Mouse (Mus musculus) hindbrain, embryonic 13.5 days (tissue): ENCODE results near the gene Pla2g7. TPM values are rescaled to one million over a fixed set of nuclear protein-coding genes. Genes with fewer than 3 reads are reported as not detected.
A peak's percentile ranks its signal among the peaks of the same experiment; 100 is the strongest.

ENCODE experiments used
- ATAC-seq: fragments of 200-750 bp; cut with Nextera tagmentation; 2 replicates; pipeline ENCODE4 v1.8.0; 2017; ENCODE audit warnings: moderate TSS enrichment; ENCODE audit not compliant: low FRiP score
- H3K27ac ChIP-seq: fragments of 300-500 bp; sonication (generic); 2 replicates; pipeline ENCODE4 v1.5.1; 2015; ENCODE audit warnings: inconsistent platforms, mild to moderate bottlenecking, moderate library complexity
- H3K27me3 ChIP-seq: fragments of 300-500 bp; sonication (generic); 2 replicates; pipeline ENCODE4 v1.6.1; 2015; ENCODE audit warnings: mild to moderate bottlenecking, inconsistent platforms
- H3K36me3 ChIP-seq: fragments of 300-500 bp; sonication (generic); 2 replicates; pipeline ENCODE4 v1.6.1; 2015; ENCODE audit warnings: mild to moderate bottlenecking, inconsistent platforms
- H3K4me1 ChIP-seq: fragments of 300-500 bp; sonication (generic); replicated peaks from 2 replicates; pipeline ENCODE4 v1.6.1; 2015; ENCODE audit warnings: inconsistent platforms
- H3K4me2 ChIP-seq: fragments of 300-500 bp; sonication (generic); 2 replicates; pipeline ENCODE4 v1.6.1; 2015; ENCODE audit warnings: inconsistent platforms, mild to moderate bottlenecking, moderate library complexity
- H3K4me3 ChIP-seq: fragments of 300-500 bp; sonication (generic); 2 replicates; pipeline ENCODE4 v1.5.1; 2015; ENCODE audit warnings: mild to moderate bottlenecking, inconsistent platforms
- H3K9ac ChIP-seq: fragments of 300-500 bp; sonication (generic); 2 replicates; pipeline ENCODE4 v1.6.1; 2015; ENCODE audit warnings: mild to moderate bottlenecking, inconsistent platforms
- H3K9me3 ChIP-seq: fragments of 300-500 bp; sonication (generic); 2 replicates; pipeline ENCODE4 v1.6.1; 2016; ENCODE audit warnings: inconsistent platforms
- WGBS: fragments of 180-500 bp; shearing (Covaris S2); methylation state at CpG from one replicate; pipeline ENCODE4 v1.1.7; 2015; 5-methylcytosine and 5-hydroxymethylcytosine counted together
- polyA plus RNA-seq: library from polyadenylated mRNA; unstranded; fragments of >200 nt; fragmentation: Nextera tagmentation; extraction: Ambion mirVana; gene quantifications from 2 replicates; pipeline ENCODE4 v1.2.1, GENCODE M21; 2015

Pla2g7 gene
- polyA plus RNA-seq, 1 experiment from 2014 or later: 61.3 TPM

GRCm38 (mm10) chr17:43629496-43630426, 61.9 kb downstream of the Pla2g7 start, which contains the start of gene Tdrd6:
Gene Tdrd6 (minus strand): TSS chr17:43630299.
- Histone ChIP-seq H3K9ac (peak within 1 kb of the TSS; percentile 71), H3K4me1 (peaks cover 19% of the 10 kb centered on the region), H3K4me2 (peak within 1 kb of the TSS; percentile 88), H3K9me3 (peaks cover 12% of the 10 kb centered on the region; the same call in 1 of the 2 replicates), H3K27me3 (peaks cover 50% of the 10 kb centered on the region), H3K27ac (no peak within 1 kb of the TSS), H3K4me3 (peak within 1 kb of the TSS; percentile 49), H3K36me3 (no peaks in the 10 kb centered on the region)
- WGBS: 3% methylated on average over 81 of the region's 83 CpGs
- peak; percentile 68 for ATAC-seq

GRCm38 (mm10) chr17:43630427-43630760, 62.5 kb downstream of the Pla2g7 start:
- peaks cover 50% of the 10 kb centered on the region for H3K27me3 ChIP-seq
- peaks cover 12% of the 10 kb centered on the region; the same call in 1 of the 2 replicates for H3K9me3 ChIP-seq
- peaks cover 19% of the 10 kb centered on the region for H3K4me1 ChIP-seq
- 39% methylated on average over 13 of the region's 13 CpGs for WGBS
- no peak overlapping the region for H3K27ac ChIP-seq
- ATAC-seq: peak; percentile 9; the same call in 1 of the 2 replicates
- H3K4me2 ChIP-seq: peak overlapping the region; percentile 88
- peak overlapping the region; percentile 71 for H3K9ac ChIP-seq
- peak overlapping the region; percentile 49 for H3K4me3 ChIP-seq
- no peaks in the 10 kb centered on the region for H3K36me3 ChIP-seq

- Histone ChIP-seq H3K36me3 (peaks cover 13% of the 10 kb centered on the region), H3K4me3 (no peak overlapping the region), H3K27ac (no peak overlapping the region), H3K27me3 (peaks cover 4% of the 10 kb centered on the region; the same call in 1 of the 2 replicates), H3K4me2 (no peak overlapping the region), H3K4me1 (peaks cover 3% of the 10 kb centered on the region; the same call in 1 of the 2 replicates), H3K9ac (no peak overlapping the region), H3K9me3 (no peaks in the 10 kb centered on the region)
- no peak for ATAC-seq
- 96% methylated on average over 4 of the region's 4 CpGs for WGBS
Measured at GRCm38 (mm10) chr17:43637146-43637545, 69.2 kb downstream of the Pla2g7 start.

GRCm38 (mm10) chr17:43640825-43641224, 72.9 kb downstream of the Pla2g7 start:
- H3K9ac ChIP-seq: no peak overlapping the region
- peaks cover 48% of the 10 kb centered on the region for H3K36me3 ChIP-seq
- no peak overlapping the region for H3K27ac ChIP-seq
- H3K4me3 ChIP-seq: no peak overlapping the region
- no peaks in the 10 kb centered on the region for H3K9me3 ChIP-seq
- peaks cover 3% of the 10 kb centered on the region; the same call in 1 of the 2 replicates for H3K4me1 ChIP-seq
- H3K4me2 ChIP-seq: no peak overlapping the region
- no peaks in the 10 kb centered on the region for H3K27me3 ChIP-seq
- WGBS: 91% methylated on average over 1 of the region's 1 CpGs
- no peak for ATAC-seq

GRCm38 (mm10) chr17:43643191-43643590, 75.3 kb downstream of the Pla2g7 start:
- H3K4me3 ChIP-seq: no peak overlapping the region
- no peak overlapping the region for H3K4me2 ChIP-seq
- no peak for ATAC-seq
- H3K36me3 ChIP-seq: peaks cover 60% of the 10 kb centered on the region
- H3K9ac ChIP-seq: no peak overlapping the region
- H3K9me3 ChIP-seq: no peaks in the 10 kb centered on the region
- H3K27me3 ChIP-seq: no peaks in the 10 kb centered on the region
- no peak overlapping the region for H3K27ac ChIP-seq
- WGBS: 81% methylated on average over 7 of the region's 7 CpGs
- H3K4me1 ChIP-seq: peaks cover 3% of the 10 kb centered on the region; the same call in 1 of the 2 replicates

- WGBS: 88% methylated on average over 7 of the region's 7 CpGs
Measured at GRCm38 (mm10) chr17:43644375-43644774, 76.5 kb downstream of the Pla2g7 start.

GRCm38 (mm10) chr17:43645136-43645535, 77.2 kb downstream of the Pla2g7 start:
- no peak overlapping the region for H3K4me3 ChIP-seq
- H3K4me1 ChIP-seq: no peaks in the 10 kb centered on the region
- WGBS: 95% methylated on average over 3 of the region's 3 CpGs
- no peak overlapping the region for H3K9ac ChIP-seq
- no peaks in the 10 kb centered on the region for H3K27me3 ChIP-seq
- H3K36me3 ChIP-seq: peaks cover 74% of the 10 kb centered on the region
- no peak overlapping the region for H3K4me2 ChIP-seq
- ATAC-seq: no peak
- no peak overlapping the region for H3K27ac ChIP-seq
- H3K9me3 ChIP-seq: no peaks in the 10 kb centered on the region

More at GRCm38 (mm10) chr17:43644375-43644774, 76.5 kb downstream of the Pla2g7 start:
- H3K27ac ChIP-seq: no peak overlapping the region
- no peak overlapping the region for H3K9ac ChIP-seq
- no peak for ATAC-seq
- no peak overlapping the region for H3K4me3 ChIP-seq
- H3K36me3 ChIP-seq: peaks cover 68% of the 10 kb centered on the region
- H3K4me1 ChIP-seq: peaks cover under 1% of the 10 kb centered on the region; the same call in 1 of the 2 replicates
- no peaks in the 10 kb centered on the region for H3K9me3 ChIP-seq
- no peak overlapping the region for H3K4me2 ChIP-seq
- no peaks in the 10 kb centered on the region for H3K27me3 ChIP-seq

- ATAC-seq: no peak
- no peak overlapping the region for H3K4me2 ChIP-seq
- H3K27me3 ChIP-seq: no peaks in the 10 kb centered on the region
- no peaks in the 10 kb centered on the region for H3K4me1 ChIP-seq
- WGBS: 45% methylated on average over 5 of the region's 5 CpGs
- peaks cover 84% of the 10 kb centered on the region for H3K36me3 ChIP-seq
- H3K9ac ChIP-seq: no peak overlapping the region
- no peak overlapping the region for H3K4me3 ChIP-seq
- H3K27ac ChIP-seq: no peak overlapping the region
- H3K9me3 ChIP-seq: no peaks in the 10 kb centered on the region
Measured at GRCm38 (mm10) chr17:43646925-43647324, 79.0 kb downstream of the Pla2g7 start.

- no peak overlapping the region for H3K27ac ChIP-seq
- H3K9ac ChIP-seq: no peak overlapping the region
- no peak for ATAC-seq
- 77% methylated on average over 10 of the region's 10 CpGs for WGBS
- no peak overlapping the region for H3K4me2 ChIP-seq
- H3K36me3 ChIP-seq: peaks cover 80% of the 10 kb centered on the region
- H3K4me1 ChIP-seq: no peaks in the 10 kb centered on the region
- H3K9me3 ChIP-seq: no peaks in the 10 kb centered on the region
- H3K4me3 ChIP-seq: no peak overlapping the region
- H3K27me3 ChIP-seq: no peaks in the 10 kb centered on the region
Measured at GRCm38 (mm10) chr17:43649641-43650436, 81.9 kb downstream of the Pla2g7 start.

GRCm38 (mm10) chr17:43651314-43652046, 83.6 kb downstream of the Pla2g7 start:
- no peak overlapping the region for H3K9ac ChIP-seq
- H3K36me3 ChIP-seq: peaks cover 70% of the 10 kb centered on the region
- ATAC-seq: no peak
- H3K27ac ChIP-seq: no peak overlapping the region
- H3K4me2 ChIP-seq: no peak overlapping the region
- WGBS: 69% methylated on average over 14 of the region's 14 CpGs
- no peaks in the 10 kb centered on the region for H3K9me3 ChIP-seq
- H3K4me1 ChIP-seq: no peaks in the 10 kb centered on the region
- no peaks in the 10 kb centered on the region for H3K27me3 ChIP-seq
- H3K4me3 ChIP-seq: no peak overlapping the region
